Mouse (Mus musculus): ENCODE results near the gene Ankrd55. TPM values are rescaled to one million over a fixed set of nuclear protein-coding genes. Genes with fewer than 3 reads are reported as not detected.

Gene Ankrd55
- total RNA-seq, 1 experiment = 0.18 TPM

- no peaks in the 10 kb centered on the region for H3K36me3 ChIP-seq (ENCODE audit: control insufficient read depth, insufficient read depth, low read length, poor library complexity, severe bottlenecking)
- TF ChIP-seq ZC3H11A (IDR thresholded peaks at IDR 0.05; ENCODE audit: borderline replicate concordance, low read depth, low read length) (no peak), CHD2 (IDR thresholded peaks at IDR 0.05; ENCODE audit: low read depth, low read length) (no peak), MAFK (IDR thresholded peaks at IDR 0.05; ENCODE audit: insufficient read depth, low read depth, low read length) (no peak), HCFC1 (IDR thresholded peaks at IDR 0.05; ENCODE audit: borderline replicate concordance, insufficient read depth, low read length) (no peak), ZNF384 (IDR thresholded peaks at IDR 0.05; ENCODE audit: low read depth, low read length) (no peak)
- H3K4me1 ChIP-seq (ENCODE audit: control insufficient read depth in 2 of 2, insufficient read depth in 2 of 2, low read length in 2 of 2, poor library complexity in 1 of 2) = no peaks in the 10 kb centered on the region
- H3K4me3 ChIP-seq (ENCODE audit: insufficient read depth in 1 of 2, low read depth in 1 of 2, low read length in 2 of 2, poor library complexity in 1 of 2, severe bottlenecking in 1 of 2) = no peak overlapping the region
- no peaks in the 10 kb centered on the region for H3K9me3 ChIP-seq (ENCODE audit: control insufficient read depth, insufficient read depth, low read depth, low read length)
- H3K27ac ChIP-seq (ENCODE audit: insufficient read depth, low read depth, low read length, poor library complexity, severe bottlenecking) = no peak overlapping the region
- no peak overlapping the region for H3K9ac ChIP-seq (ENCODE audit: insufficient read depth, low read depth, low read length, poor library complexity, severe bottlenecking)
- in situ Hi-C loops (cut with MboI; ENCODE audit: low sequenced_read_pairs in 2 of 2, unreplicated experiment in 2 of 2) = no loop called here
- DNase-seq (ENCODE audit: low read depth, low spot score) = no peak
These were observed 106.0 kb downstream of the Ankrd55 start for GRCm38 (mm10) chr13:112394271-112394670.

GRCm38 (mm10) chr13:112404723-112405122, 116.5 kb downstream of the Ankrd55 start:
- DNase-seq (ENCODE audit: low read depth, low spot score) = no peak
- Histone ChIP-seq H3K4me1 (ENCODE audit: control insufficient read depth in 2 of 2, insufficient read depth in 2 of 2, low read length in 2 of 2, poor library complexity in 1 of 2) (peaks cover 2 to 3% of the 10 kb centered on the region in 2 experiments; a peak in 1 of 4 replicates), H3K27ac (ENCODE audit: insufficient read depth, low read depth, low read length, poor library complexity, severe bottlenecking) (no peak overlapping the region), H3K36me3 (ENCODE audit: control insufficient read depth, insufficient read depth, low read length, poor library complexity, severe bottlenecking) (no peaks in the 10 kb centered on the region), H3K9ac (ENCODE audit: insufficient read depth, low read depth, low read length, poor library complexity, severe bottlenecking) (no peak overlapping the region), H3K4me3 (ENCODE audit: insufficient read depth in 1 of 2, low read depth in 1 of 2, low read length in 2 of 2, poor library complexity in 1 of 2, severe bottlenecking in 1 of 2) (no peak overlapping the region), H3K9me3 (ENCODE audit: control insufficient read depth, insufficient read depth, low read depth, low read length) (no peaks in the 10 kb centered on the region)
- TF ChIP-seq ZC3H11A (IDR thresholded peaks at IDR 0.05; ENCODE audit: borderline replicate concordance, low read depth, low read length) = no peak
- no peak for TF ChIP-seq MAFK (IDR thresholded peaks at IDR 0.05; ENCODE audit: insufficient read depth, low read depth, low read length)
- no peak for TF ChIP-seq CHD2 (IDR thresholded peaks at IDR 0.05; ENCODE audit: low read depth, low read length)
- no peak for TF ChIP-seq ZNF384 (IDR thresholded peaks at IDR 0.05; ENCODE audit: low read depth, low read length)
- TF ChIP-seq HCFC1 (IDR thresholded peaks at IDR 0.05; ENCODE audit: borderline replicate concordance, insufficient read depth, low read length) = no peak
- in situ Hi-C loops (cut with MboI; ENCODE audit: low sequenced_read_pairs in 2 of 2, unreplicated experiment in 2 of 2) = no loop called here

- Histone ChIP-seq H3K4me3 (ENCODE audit: insufficient read depth in 1 of 2, low read depth in 1 of 2, low read length in 2 of 2, poor library complexity in 1 of 2, severe bottlenecking in 1 of 2) (no peak overlapping the region), H3K4me1 (ENCODE audit: control insufficient read depth in 2 of 2, insufficient read depth in 2 of 2, low read length in 2 of 2, poor library complexity in 1 of 2) (peaks cover 2 to 3% of the 10 kb centered on the region in 2 experiments; a peak in 1 of 4 replicates), H3K27ac (ENCODE audit: insufficient read depth, low read depth, low read length, poor library complexity, severe bottlenecking) (no peak overlapping the region), H3K9me3 (ENCODE audit: control insufficient read depth, insufficient read depth, low read depth, low read length) (no peaks in the 10 kb centered on the region), H3K36me3 (ENCODE audit: control insufficient read depth, insufficient read depth, low read length, poor library complexity, severe bottlenecking) (no peaks in the 10 kb centered on the region), H3K9ac (ENCODE audit: insufficient read depth, low read depth, low read length, poor library complexity, severe bottlenecking) (no peak overlapping the region)
- DNase-seq (ENCODE audit: low read depth, low spot score) = no peak
- no peak for TF ChIP-seq HCFC1 (IDR thresholded peaks at IDR 0.05; ENCODE audit: borderline replicate concordance, insufficient read depth, low read length)
- in situ Hi-C loops (cut with MboI; ENCODE audit: low sequenced_read_pairs in 2 of 2, unreplicated experiment in 2 of 2) = no loop called here
These were observed 116.9 kb downstream of the Ankrd55 start for GRCm38 (mm10) chr13:112405184-112405583.

DNA sequence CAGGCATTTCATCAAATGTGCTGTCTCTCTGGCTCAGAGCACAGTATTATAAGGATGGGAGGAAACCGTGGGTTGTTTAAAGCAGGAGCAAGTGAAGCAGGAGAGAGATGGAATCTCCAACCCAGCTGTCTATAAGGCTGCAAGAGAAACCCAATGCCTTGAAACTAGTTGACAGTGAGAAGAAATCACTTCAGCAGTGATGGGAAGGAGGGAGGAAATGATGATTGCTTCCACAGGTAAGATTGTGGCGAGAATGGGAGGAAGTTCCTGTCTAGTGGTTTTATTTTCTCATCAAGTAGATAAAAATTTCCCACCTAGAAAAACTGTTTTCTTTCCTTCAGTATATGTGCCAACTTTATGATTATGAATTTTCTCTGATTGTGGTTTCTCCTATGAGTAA, 118.4 kb downstream of the Ankrd55 start:
- TF ChIP-seq MAFK (IDR thresholded peaks at IDR 0.05; ENCODE audit: insufficient read depth, low read depth, low read length) (no peak), CHD2 (IDR thresholded peaks at IDR 0.05; ENCODE audit: low read depth, low read length) (no peak), ZC3H11A (IDR thresholded peaks at IDR 0.05; ENCODE audit: borderline replicate concordance, low read depth, low read length) (no peak), ZNF384 (IDR thresholded peaks at IDR 0.05; ENCODE audit: low read depth, low read length) (no peak), HCFC1 (IDR thresholded peaks at IDR 0.05; ENCODE audit: borderline replicate concordance, insufficient read depth, low read length) (no peak)
- in situ Hi-C loops (cut with MboI; ENCODE audit: low sequenced_read_pairs in 2 of 2, unreplicated experiment in 2 of 2) = no loop called here

DNA sequence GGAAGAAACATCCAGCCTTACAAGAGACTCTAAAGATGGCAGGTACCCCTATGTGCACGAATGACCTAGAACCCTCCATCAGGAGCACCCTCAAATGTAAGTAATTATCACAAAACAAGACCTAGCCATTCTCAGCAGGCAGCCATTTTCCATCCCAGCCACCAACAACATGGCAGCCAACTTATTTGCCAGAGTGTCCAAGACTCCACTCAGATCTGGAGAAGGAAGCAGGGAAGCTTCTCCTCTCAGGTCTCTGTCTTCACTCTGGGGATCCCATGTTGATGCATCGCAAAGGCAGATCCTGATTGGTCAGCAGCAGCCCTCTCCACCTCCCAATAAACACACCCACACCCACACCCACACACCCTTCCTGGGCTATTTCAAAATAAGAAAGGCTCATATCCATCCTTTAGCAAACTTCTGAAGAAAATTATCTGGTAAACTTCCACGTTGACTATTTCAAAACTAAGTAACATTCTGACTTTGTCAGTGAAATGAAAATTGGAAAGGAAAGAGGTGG, 119.0 kb downstream of the Ankrd55 start:
- TF ChIP-seq ZNF384 (IDR thresholded peaks at IDR 0.05; ENCODE audit: low read depth, low read length) = no peak
- no peak for DNase-seq (ENCODE audit: low read depth, low spot score)
- H3K4me3 ChIP-seq (ENCODE audit: insufficient read depth in 1 of 2, low read depth in 1 of 2, low read length in 2 of 2, poor library complexity in 1 of 2, severe bottlenecking in 1 of 2) = no peak overlapping the region
- H3K9me3 ChIP-seq (ENCODE audit: control insufficient read depth, insufficient read depth, low read depth, low read length) = no peaks in the 10 kb centered on the region
- H3K9ac ChIP-seq (ENCODE audit: insufficient read depth, low read depth, low read length, poor library complexity, severe bottlenecking) = no peak overlapping the region
- in situ Hi-C loops (cut with MboI; ENCODE audit: low sequenced_read_pairs in 2 of 2, unreplicated experiment in 2 of 2) = no loop called here
- H3K27ac ChIP-seq (ENCODE audit: insufficient read depth, low read depth, low read length, poor library complexity, severe bottlenecking) = no peak overlapping the region
- no peaks in the 10 kb centered on the region for H3K36me3 ChIP-seq (ENCODE audit: control insufficient read depth, insufficient read depth, low read length, poor library complexity, severe bottlenecking)
- peaks cover 3 to 5% of the 10 kb centered on the region in 2 experiments; a peak in 1 of 4 replicates for H3K4me1 ChIP-seq (ENCODE audit: control insufficient read depth in 2 of 2, insufficient read depth in 2 of 2, low read length in 2 of 2, poor library complexity in 1 of 2)

More for the DNA sequence above, 118.4 kb downstream of the Ankrd55 start:
- H3K36me3 ChIP-seq (ENCODE audit: control insufficient read depth, insufficient read depth, low read length, poor library complexity, severe bottlenecking) = no peaks in the 10 kb centered on the region
- no peak overlapping the region for H3K27ac ChIP-seq (ENCODE audit: insufficient read depth, low read depth, low read length, poor library complexity, severe bottlenecking)
- no peak overlapping the region for H3K9ac ChIP-seq (ENCODE audit: insufficient read depth, low read depth, low read length, poor library complexity, severe bottlenecking)
- H3K9me3 ChIP-seq (ENCODE audit: control insufficient read depth, insufficient read depth, low read depth, low read length) = no peaks in the 10 kb centered on the region
- no peak overlapping the region for H3K4me3 ChIP-seq (ENCODE audit: insufficient read depth in 1 of 2, low read depth in 1 of 2, low read length in 2 of 2, poor library complexity in 1 of 2, severe bottlenecking in 1 of 2)
- H3K4me1 ChIP-seq (ENCODE audit: control insufficient read depth in 2 of 2, insufficient read depth in 2 of 2, low read length in 2 of 2, poor library complexity in 1 of 2) = peaks cover 2 to 3% of the 10 kb centered on the region in 2 experiments; a peak in 1 of 4 replicates
- DNase-seq (ENCODE audit: low read depth, low spot score) = no peak
